Mouse (Mus musculus): Measurements from ENCODE around the gene Cd33. TPM values are rescaled to one million over a fixed set of nuclear protein-coding genes. Genes with fewer than 3 reads are reported as not detected.

The Cd33 gene
- polyA plus RNA-seq, 1 experiment from 2014 or later, result 1.4 TPM

Other genes with a start within 250 kb of the Cd33 start
- 24.6 and 26.0 TPM in 2 replicates for gene Zfp715, start 231.1 kb downstream of the Cd33 start, polyA plus RNA-seq (2015; fragmentation: Nextera tagmentation; extraction: Ambion mirVana)
- 0.18 and 0.22 TPM in 2 replicates for gene Siglecf, start 193.1 kb downstream of the Cd33 start, polyA plus RNA-seq (2015; fragmentation: Nextera tagmentation; extraction: Ambion mirVana)
- gene Siglecg, start 136.2 kb downstream of the Cd33 start, polyA plus RNA-seq (2015; fragmentation: Nextera tagmentation; extraction: Ambion mirVana), result not detected in 2 replicates
- not detected in 2 replicates for gene Lim2, start 116.8 kb downstream of the Cd33 start, polyA plus RNA-seq (2015; fragmentation: Nextera tagmentation; extraction: Ambion mirVana)
- not detected in 2 replicates for gene Nkg7, start 107.4 kb downstream of the Cd33 start, polyA plus RNA-seq (2015; fragmentation: Nextera tagmentation; extraction: Ambion mirVana)
- not detected in 2 replicates for gene Cldnd2, start 103.6 kb downstream of the Cd33 start, polyA plus RNA-seq (2015; fragmentation: Nextera tagmentation; extraction: Ambion mirVana)
- gene Etfb, start 100.3 kb downstream of the Cd33 start, polyA plus RNA-seq (2015; fragmentation: Nextera tagmentation; extraction: Ambion mirVana), result 96.3 and 105 TPM in 2 replicates
- 0.36 and 1.2 TPM in 2 replicates for gene Gm45233, start 100.3 kb downstream of the Cd33 start, polyA plus RNA-seq (2015; fragmentation: Nextera tagmentation; extraction: Ambion mirVana)
- gene Vsig10l, start 81.3 kb downstream of the Cd33 start, polyA plus RNA-seq (2015; fragmentation: Nextera tagmentation; extraction: Ambion mirVana), result 15.5 and 15.7 TPM in 2 replicates
- gene Iglon5, start 54.4 kb downstream of the Cd33 start, polyA plus RNA-seq (2015; fragmentation: Nextera tagmentation; extraction: Ambion mirVana), result 7.1 and 7.7 TPM in 2 replicates
- gene 4931406B18Rik, start 38.5 kb downstream of the Cd33 start, polyA plus RNA-seq (2015; fragmentation: Nextera tagmentation; extraction: Ambion mirVana), result not detected in 2 replicates
- gene Zfp658, start 17.8 kb upstream of the Cd33 start, polyA plus RNA-seq (2015; fragmentation: Nextera tagmentation; extraction: Ambion mirVana), result 9.1 and 9.9 TPM in 2 replicates
- gene Zfp719, start 35.2 kb upstream of the Cd33 start, polyA plus RNA-seq (2015; fragmentation: Nextera tagmentation; extraction: Ambion mirVana), result 15.6 and 17.1 TPM in 2 replicates
- 0.40 and 0.55 TPM in 2 replicates for gene Zfp819, start 62.7 kb upstream of the Cd33 start, polyA plus RNA-seq (2015; fragmentation: Nextera tagmentation; extraction: Ambion mirVana)
- 0.10 and 0.21 TPM in 2 replicates for gene Ceacam18, start 90.3 kb upstream of the Cd33 start, polyA plus RNA-seq (2015; fragmentation: Nextera tagmentation; extraction: Ambion mirVana)
- gene Siglece, start 115.7 kb upstream of the Cd33 start, polyA plus RNA-seq (2015; fragmentation: Nextera tagmentation; extraction: Ambion mirVana), result 0.16 and 0.32 TPM in 2 replicates
- 26.4 and 27.8 TPM in 2 replicates for gene Ctu1, start 127.6 kb upstream of the Cd33 start, polyA plus RNA-seq (2015; fragmentation: Nextera tagmentation; extraction: Ambion mirVana)
- not detected in 2 replicates for gene Klk14, start 146.0 kb upstream of the Cd33 start, polyA plus RNA-seq (2015; fragmentation: Nextera tagmentation; extraction: Ambion mirVana)
- gene Klk13, start 168.1 kb upstream of the Cd33 start, polyA plus RNA-seq (2015; fragmentation: Nextera tagmentation; extraction: Ambion mirVana), result 0.19 and 0.20 TPM in 2 replicates
- gene Klk12, start 224.5 kb upstream of the Cd33 start, polyA plus RNA-seq (2015; fragmentation: Nextera tagmentation; extraction: Ambion mirVana), result not detected in 2 replicates
- gene Klk11, start 230.2 kb upstream of the Cd33 start, polyA plus RNA-seq (2015; fragmentation: Nextera tagmentation; extraction: Ambion mirVana), result 0.21 TPM in 1 of 2 replicates, not detected in the other
- gene Klk10, start 236.6 kb upstream of the Cd33 start, polyA plus RNA-seq (2015; fragmentation: Nextera tagmentation; extraction: Ambion mirVana), result 0.13 and 0.25 TPM in 2 replicates
- 0.13 TPM in 1 of 2 replicates, not detected in the other for gene Klk9, start 247.5 kb upstream of the Cd33 start, polyA plus RNA-seq (2015; fragmentation: Nextera tagmentation; extraction: Ambion mirVana)